Mouse (Mus musculus) testis, adult 2 months (tissue): ENCODE measurements at regions not wholly inside any gene's neighbourhood (a gene's known extent, or its start where the extent isn't known, plus 50 kb on each side); places are given as distances from the start of the nearest gene placed in this dataset.

ENCODE experiments used
- CTCF ChIP-seq: fragments of 200-500 bp; IDR thresholded peaks from 2 replicates; pipeline ENCODE4 v1.5.1; 2012; ENCODE audit warnings: low read depth, mild to moderate bottlenecking, inconsistent platforms, low read length, moderate library complexity; ENCODE audit not compliant: control insufficient read depth, insufficient read depth, insufficient replicate concordance
- POLR2A ChIP-seq: fragments of 200-500 bp; IDR thresholded peaks from 2 replicates; pipeline ENCODE4 v1.6.1; 2012; ENCODE audit warnings: low read depth, mild to moderate bottlenecking, inconsistent platforms, low read length, moderate library complexity; ENCODE audit not compliant: control insufficient read depth

DNA sequence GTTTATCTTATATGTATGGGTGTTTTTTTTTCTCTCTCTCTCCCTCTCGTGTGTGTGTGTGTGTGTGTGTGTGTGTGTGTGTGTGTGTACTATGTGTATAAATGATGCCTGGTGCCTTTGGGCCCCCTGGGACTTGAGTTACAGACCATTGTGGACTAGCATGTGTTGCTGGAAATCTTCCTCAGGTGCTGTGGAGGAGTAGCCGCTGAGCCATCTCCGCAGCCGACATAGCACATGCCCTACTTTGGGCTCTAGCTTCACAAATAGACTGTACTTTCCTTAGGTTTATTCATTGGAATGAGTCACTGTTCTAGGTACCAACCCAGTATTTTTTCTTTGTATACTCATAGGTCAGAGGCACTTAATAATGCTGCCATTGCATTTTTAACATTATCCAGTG lies 339.4 kb downstream of the Mtx2 start:
- no peak for TF ChIP-seq POLR2A
- TF ChIP-seq CTCF = no peak
